Mouse (Mus musculus) spleen, postnatal 4 days (tissue): ENCODE results near the gene Ccdc34.
A peak's percentile ranks its signal among the peaks of the same experiment; 100 is the strongest.

ENCODE experiments used
- DNase-seq, 2 experiments: peaks; one replicate each; pipeline ENCODE4 v3.0.0; 2022; ENCODE audit warnings: low spot score in 2 of 2

Gene Ccdc34

DNA sequence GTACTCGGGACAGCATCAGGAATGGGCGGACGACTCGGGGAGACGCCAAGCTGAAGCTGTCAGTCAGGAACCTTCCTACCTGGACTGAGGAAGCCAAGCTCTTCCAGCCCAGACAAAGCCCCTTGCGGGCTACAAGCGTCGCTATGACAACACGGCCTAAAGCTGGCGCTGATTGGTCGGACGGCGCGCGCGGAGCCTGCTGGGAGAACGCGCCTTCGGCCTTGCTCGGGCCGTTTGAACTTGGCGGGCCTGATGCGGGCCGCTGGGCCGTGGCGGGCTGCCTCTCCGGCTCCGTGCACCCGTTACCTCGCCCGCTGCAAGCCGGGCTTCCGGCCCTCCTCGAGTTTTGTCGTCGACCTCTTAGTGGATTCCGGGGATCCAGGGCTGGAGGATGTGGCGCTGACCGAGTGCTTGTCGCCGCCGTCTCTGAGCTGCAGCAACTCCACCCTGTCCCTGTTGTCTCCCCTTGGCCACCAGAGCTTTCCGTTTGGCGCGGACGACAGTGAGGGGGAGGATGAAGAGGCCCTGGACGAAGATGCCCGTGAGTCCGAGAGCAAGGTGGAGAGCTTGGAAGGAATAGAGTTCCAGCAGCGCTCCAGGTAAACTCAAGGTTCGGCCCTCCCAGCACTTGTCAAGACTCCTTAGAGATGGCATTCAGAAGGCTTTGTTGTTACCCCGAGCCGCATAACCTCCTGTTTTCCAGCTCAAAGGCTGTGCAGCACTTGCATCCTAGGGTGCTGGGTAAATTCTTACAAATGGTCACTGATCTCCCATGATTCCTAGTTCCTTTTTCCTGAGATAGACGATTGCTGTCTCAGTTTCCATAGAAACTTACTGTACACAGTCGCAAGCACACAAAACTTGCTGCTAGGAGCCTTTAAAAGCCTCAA lies at the start of gene Ccdc34:
Ccdc34 (plus strand) TSS at position 202 of the 890 bp plus-strand sequence.
- peak; percentile 91 to 95 for DNase-seq

DNA sequence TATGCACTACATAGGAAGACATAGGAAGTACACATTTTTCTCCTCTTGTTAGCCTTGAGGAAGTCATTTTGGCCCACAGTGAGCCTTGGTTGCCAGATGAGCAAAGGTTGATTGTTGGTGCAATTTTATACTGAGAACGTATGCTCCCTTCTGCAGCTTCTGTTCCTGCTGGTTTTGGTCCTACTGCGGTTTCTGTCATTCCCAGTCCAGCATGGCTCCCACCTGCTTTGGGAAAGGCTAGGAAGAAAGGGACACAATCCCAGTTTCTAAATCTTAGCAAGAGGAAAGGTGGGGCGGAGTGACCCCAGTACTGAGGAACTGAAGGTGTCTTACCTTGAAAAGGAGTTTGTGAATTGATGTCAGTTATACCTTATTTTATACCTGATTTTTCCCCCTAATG lies 48.2 kb upstream of the Ccdc34 start:
- no peak for DNase-seq

DNA sequence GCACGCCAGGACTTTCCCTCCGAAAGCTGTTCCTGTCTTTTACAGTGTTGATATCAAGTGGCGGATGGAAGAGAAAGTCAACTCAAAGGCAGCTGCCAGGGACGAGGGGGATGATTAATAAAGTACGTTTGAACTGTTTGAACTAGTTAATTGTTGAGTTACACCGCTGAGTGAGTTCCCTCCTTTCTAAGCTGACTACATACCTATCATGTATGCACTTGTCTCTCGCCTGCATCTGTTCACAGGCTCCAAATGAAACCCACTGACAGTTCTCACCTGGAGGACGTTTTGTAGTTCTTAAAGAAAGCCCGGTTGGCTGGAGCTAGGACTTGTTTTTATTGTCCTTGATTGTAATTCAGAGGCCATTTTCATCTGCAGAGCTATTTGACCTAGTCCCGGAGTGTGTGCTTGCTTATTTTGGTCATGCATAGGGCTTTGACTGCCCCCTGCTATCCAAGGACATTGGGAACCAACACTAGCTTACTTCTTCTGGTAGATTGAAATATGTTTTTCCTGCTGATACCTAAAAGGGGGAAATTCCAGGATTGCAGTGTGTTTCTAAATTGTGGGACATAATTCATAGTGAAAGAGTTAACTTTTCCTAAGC lies 47.6 kb upstream of the Ccdc34 start:
- DNase-seq: no peak

DNA sequence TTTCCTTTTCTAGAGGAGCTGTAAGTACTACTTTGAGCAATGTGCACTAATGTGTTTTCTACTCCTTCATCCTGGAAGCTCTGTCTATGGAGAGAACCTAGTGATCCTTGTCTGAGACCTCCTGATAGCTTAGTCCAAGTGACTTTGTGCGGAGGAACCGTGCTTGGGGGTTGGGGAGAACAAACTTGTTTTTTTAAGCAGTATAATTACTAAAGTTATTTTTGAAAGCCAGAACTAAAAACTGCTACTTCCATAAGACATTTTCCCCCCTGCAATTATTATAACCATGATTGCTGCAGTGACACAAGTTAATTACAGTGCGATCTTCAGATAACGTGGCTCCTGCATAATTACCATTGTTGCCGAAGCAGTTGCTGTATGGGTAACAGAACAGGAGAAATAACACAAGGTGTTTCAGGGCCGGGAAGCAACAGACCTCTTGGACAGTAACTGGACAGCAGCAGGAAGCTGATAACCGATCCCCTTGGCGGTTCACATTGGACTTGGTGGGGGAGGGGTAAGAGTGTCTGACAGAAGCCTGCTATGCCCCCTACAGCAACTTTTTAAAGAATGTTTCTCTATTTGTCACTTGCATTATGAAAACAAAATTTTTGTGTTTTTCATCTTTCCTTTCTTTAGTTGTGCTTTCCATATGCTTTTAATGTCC lies 46.7 kb upstream of the Ccdc34 start:
- DNase-seq: no peak

DNA sequence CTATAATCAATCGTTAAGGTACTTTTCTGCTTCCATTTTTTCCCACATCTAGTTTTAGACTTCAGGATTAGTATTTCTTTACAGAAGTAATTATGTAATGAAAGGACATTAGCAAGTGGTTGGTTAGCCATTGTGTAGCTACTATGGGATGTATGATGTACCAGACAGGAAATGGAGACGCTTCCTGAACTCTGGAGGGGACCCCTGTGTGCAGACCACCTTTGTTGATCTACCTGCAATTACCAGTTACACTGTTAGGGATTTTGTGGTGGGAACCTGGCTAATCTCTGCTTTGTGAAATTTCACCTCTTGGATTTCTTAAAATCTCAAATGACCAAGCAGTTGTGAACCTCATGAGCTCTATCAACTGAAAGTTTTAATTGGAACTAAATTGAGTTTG lies 45.3 kb upstream of the Ccdc34 start:
- DNase-seq: no peak

DNA sequence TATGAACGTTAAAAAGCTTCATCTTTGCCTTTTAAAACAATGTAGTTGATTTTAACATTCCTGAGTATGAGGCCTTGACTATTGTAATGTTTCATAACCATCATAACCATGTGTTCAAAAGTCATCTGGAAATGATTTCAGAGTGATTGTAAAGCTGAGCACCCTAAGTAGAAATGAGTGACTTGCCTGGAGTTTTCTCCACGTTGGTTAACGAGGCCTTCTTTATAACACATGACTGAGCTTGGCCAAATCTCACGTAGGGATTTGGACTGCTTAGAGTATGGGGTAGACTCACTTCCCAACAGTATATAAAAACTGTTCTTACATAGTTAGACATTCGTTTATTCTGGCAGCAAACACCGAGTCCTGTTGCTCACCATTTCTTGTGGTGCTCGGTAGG lies 44.7 kb upstream of the Ccdc34 start:
- DNase-seq: no peak

DNA sequence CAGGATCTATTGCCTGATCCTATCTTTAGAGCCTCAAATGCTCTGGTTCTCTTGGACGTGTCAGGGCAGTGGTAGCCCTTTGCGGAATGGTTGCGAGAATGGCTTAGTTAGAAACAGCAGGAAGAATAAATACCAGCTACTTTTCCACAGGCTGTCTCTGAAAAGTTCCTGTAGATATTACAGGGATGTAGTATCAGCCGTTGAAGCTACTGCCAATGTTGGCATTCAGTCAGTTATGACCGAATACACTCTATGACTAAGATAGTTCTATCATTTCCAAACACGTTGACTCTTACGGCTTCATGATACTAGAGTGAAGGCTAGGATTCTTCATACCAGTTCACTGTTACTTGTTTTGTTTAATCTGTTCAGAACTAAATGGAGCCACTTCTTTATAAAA lies 42.8 kb upstream of the Ccdc34 start:
- DNase-seq: no peak

DNA sequence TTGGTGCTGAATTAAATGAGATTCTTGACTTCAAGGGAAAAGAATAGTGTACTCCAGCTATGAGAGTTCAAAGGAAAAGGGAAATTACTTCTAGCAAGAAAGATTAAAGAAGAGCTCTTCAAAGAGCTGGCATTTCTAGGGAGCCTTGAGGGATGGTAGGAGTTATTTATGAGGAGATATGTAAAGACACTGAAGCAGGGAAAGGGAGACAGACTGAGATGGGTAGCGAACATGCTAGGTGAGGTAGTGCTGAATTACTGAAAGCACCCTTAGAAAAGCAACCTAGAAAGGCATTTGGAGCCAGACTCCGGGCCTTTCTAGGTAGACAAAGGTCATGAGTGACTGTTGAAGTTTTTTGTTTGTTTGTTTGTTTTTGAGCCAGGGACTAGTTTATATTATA lies 41.4 kb upstream of the Ccdc34 start:
- DNase-seq: no peak

DNA sequence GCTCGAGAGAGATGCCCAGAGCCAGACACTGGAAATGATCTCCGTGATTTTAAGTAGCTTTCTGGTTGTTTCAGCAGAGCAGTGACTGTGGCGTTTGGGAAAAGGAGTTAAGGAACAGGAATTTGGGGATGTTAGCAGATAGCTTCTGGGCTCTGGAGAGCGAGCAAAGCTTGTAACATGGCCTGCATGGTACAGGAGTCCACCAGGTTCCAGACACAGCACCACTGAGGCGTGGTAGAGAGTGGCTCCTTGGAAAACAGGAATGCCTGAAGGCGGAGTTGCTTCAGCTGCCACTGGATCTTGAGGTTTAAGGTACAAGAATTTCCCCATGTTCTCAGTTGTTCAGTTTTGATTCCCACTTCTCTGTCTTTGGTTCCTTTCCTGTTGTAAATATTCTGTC lies 40.3 kb upstream of the Ccdc34 start:
- no peak for DNase-seq

DNA sequence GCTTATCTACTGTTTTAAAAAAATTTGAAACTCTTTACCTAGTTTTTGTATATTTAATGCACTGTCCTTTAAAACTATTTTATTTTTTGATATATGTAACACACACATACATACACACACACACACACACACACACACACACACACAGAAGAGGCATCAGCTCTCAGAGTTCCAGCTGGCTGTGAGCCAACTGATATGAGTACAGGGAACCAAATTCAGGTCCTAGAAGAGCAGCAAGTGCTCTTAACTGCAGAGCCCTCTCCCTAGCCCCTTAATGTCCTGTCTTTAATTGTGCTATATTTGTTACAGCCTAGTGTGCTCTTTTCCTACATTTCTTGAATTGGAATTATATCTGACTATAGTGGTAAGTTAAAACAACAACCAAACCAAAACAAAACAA lies 38.4 kb upstream of the Ccdc34 start:
- DNase-seq: no peak

DNA sequence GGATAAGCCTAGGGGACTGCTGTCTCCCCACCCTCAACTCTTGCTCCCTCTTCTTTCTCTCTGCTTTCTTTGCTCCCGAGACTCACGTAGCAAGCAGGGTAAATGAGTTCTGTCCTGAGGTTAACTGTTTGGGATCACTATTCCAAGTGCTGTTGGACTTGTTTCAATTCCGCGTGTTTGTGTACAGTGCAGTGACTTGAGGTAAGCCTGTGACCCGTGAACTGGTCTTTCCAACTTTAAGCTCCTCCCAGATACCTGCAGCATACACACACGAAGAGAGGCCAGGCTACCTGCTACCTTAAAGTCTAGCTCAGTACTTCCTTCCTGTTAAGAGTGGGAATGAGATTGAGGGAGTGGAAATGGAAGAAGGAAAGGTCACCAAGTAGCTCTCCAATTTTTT lies 34.2 kb upstream of the Ccdc34 start:
- DNase-seq: no peak

DNA sequence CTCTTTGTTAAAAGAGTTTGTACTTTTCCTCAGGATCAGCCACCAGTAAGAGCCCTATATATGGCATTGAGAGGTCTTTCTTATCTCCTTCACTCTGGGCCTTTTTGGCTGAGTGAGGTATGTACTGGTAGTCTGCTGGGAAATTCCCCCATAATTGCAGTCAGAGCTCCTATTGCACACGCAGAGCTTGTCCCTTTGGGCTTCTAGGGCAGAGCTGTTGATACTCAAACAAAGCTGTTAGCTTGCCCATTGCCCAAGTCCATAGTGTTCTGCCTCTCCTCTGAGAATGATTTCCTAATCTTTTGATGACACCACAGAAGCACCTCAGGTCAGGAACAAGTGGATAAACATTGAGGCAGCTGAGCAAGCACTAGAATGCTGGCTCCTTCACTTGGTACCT lies 32.7 kb upstream of the Ccdc34 start:
- DNase-seq: no peak

DNA sequence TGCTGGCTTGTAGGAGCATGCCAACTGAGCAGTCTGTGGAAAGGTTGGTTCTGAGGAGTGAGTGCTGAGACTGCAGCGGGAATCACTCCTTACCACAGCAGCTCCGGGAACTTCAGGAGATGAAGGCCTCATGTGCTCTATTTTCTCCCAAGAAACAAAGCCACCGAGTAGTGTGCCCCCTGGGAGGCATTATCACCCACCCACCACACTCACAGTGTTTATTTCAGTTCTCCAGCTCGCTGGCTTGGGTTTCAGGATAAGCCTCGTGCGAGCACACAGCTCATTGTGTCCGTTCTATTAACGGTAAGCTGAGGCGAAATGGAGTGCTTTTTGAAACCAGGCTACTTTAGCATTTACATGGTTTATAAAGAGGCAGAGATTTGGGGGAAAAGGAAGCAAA lies 32.1 kb upstream of the Ccdc34 start:
- DNase-seq: no peak

DNA sequence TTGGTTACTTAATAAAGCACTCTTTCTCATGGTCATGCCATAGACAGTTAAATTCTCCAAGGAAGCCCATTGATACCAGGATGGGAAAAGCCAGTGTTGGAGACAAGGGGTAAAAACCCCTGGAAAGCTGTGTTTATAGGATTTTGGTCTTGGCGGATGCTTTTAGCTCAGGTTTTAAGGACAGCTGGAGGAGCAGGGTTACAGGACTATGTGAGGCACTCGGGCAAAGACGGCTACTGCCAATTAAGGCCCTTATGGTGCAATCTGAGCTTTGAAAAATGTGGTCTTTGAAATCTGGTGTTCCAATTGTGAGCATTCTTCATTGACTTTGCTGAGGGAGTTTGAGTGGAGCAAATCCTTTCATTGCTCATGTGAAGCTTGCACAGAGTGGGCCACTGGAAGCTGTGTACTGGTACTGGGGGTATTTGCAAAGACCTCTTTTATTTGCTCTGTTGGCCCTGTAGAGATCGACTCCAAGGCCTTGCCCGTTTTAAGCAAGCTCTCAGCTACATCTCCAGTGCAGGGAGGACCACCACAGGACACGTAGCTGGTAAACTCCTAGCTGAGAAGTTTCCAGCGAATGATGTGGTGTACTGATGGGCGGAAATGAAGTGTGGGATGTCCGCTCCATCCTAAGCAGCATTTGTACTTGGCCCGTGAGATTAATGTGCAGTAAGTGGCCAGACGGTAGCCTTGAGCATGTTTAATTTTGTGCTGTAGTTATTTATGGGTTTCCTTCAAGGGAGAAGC lies 31.4 kb upstream of the Ccdc34 start:
- no peak for DNase-seq

DNA sequence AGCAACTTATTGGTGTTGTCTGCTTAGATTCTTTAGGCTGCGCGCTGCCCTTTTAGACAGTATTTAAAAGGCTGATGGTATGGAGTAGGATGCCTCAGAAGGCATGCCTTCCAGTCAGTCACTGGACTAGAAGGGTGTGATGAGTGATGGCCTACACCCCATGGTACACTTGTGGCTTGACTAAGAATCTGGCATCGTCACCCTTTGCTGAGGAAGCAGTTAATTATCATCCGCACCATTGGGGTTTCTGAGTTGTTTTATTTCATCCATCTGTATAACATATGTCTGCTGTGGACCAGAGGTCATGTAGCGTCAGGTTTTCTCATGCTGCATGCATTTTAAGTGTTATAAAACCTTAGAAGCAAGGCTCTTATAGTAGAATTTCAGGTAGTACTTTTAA lies 29.7 kb upstream of the Ccdc34 start:
- DNase-seq: no peak

DNA sequence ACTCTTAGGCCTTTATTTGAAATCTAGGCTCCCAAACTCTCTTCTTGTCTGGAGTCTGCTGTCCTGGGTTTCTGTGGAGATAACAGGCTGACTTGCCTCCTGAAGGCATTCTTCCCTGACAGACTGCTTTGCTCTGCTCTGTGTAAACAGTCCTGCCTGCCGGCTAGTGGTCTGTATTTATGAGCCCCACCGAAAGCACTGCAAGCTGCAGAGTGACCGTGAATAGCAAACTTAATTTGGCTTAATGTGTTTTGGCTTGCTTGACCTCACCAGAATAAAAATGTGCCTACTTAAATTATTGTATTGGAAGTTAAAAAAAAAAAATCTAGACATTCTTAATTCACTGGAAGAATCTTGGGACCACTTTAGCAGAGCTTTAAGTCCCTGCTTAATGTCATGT lies 28.4 kb upstream of the Ccdc34 start:
- DNase-seq: no peak

DNA sequence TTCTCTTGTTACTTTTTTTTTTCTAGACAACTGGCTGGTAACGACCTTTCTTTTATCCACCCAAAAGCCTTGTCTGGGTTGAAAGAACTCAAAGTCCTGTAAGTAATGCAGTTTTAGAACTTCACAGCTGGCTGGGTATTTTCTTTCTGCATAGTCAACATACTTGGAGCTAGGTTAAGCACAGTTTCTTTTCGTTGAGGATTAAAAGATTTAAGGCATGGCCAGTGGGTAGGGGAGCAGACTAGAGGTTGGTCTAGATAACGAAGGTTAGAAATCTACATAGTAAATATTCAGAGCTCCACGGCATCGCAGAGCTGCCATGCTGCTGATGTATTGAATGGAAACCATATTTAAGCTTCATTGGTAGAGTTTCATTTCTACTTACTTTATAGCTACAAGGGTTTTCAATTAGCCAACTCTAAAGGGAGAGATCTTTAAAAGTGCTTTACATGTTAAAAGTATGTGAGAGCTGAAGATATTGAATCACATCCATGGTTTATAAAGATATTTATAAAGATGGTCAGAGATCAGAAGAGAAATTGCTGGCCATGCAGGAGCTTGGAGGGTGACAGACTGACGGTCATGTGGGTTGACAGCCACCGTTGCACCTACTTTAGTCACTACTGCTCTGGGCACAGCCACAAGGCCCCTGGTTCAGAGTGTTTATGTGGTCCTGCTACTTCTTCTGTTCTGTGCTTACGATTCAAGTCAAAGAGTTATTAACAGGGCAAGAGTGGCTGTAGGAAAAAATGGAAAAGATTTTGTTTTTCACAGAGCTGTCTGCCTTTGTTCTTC lies 27.7 kb upstream of the Ccdc34 start:
- no peak for DNase-seq

DNA sequence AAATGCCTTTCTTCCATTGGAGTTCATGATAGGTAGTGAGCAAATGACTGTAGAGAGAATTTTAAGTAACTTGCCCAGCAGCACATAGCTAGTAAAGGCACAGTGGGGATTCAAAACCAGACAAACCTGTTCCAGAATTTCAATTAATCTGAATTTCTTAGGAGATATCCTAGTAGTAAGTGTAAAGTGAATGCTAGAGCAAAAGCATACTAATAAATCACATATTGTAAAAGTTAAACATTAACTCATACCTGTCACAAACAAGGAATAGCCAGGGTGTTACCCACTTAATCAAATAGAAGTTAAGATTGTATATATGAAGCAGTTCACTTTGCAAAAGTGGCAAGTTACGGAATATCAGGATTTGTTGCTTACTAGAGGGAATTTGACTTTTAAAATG lies 25.9 kb upstream of the Ccdc34 start:
- no peak for DNase-seq

DNA sequence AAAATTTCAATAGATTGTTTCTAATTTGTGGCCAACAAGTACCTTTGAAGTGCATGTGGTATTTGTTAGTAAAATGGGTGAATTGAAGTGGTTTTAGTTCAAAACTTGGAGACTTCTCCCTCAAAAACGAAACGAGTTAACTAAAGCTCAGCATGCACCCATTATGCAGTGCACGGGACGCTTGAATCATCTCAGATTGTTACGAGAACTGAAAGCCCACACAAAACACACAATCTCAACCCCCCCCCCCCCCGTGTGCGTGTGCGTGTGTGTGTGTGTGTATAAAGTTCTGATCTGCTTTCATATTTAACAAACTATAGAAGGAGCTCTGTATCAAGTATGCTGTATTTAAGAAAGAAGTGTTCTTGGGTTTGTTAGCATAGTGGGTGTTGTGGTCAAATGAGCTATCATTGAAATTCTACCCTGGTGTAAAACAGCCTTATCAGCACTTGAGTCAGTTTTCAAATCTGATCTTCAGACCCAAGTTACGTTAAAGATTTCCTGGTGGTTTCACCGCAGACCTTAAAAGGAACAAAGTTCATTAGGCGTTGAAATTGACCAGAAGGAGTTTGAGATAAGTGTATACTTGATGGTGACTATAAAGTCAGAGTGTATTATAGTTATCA lies 25.1 kb upstream of the Ccdc34 start:
- no peak for DNase-seq

DNA sequence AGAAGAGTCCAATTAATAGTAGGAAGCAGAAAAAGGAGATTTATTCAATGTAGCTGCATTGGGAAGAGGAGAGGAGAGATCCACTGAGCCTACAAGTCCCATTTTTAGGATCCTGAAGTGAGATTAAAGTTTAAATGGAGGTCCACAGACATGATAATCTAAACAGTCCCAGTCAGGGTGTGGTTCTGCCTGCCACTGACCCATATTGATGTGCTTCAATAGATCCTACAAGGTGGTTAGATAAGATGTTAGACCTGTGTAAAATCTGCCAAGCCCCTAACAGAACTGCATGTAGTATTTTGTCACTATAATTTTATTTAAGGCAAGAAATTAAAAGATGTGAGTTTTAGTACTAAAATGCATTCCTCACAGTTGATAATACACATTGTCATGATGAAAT lies 24.2 kb upstream of the Ccdc34 start:
- no peak for DNase-seq

DNA sequence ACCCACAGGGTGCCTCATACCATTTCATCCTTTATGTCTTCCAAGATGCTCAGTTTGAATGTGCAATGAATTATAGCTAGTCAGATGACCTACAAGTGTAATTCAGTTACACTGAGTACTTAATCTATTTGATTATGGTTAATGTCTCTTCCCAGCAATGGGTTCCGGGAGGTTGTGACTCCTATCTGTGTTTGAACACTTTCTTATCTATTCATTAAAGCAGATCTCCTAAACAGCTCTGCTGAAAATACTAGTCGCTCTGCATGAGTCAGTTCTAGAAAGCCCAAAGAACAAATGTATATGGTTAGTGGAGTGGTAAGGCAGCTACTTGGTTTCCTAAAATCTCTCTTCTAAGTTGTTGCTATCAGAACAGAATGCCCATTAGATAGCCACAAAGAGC lies 22.6 kb upstream of the Ccdc34 start:
- DNase-seq: no peak
